Mouse (Mus musculus) layer of hippocampus, adult 8-10 months (tissue): ENCODE data around the gene Klhl12. TPM values are rescaled to one million over a fixed set of nuclear protein-coding genes. Genes with fewer than 3 reads are reported as not detected.
"Not testable (repeated sequence)": the region's sequence is repeated elsewhere in the genome, so short reads cannot be mapped to it uniquely, and the experiment has no call there.

ENCODE experiments used
- DNase-seq, 2 experiments: peaks; one replicate each; pipeline ENCODE4 v3.0.0; 2022; ENCODE audit warnings: low spot score in 2 of 2
- total RNA-seq, 4 experiments: library from RNA; stranded (reverse); gene quantifications; 2 replicates each; pipeline ENCODE4 v1.2.4; 2022

The Klhl12 gene
- total RNA-seq, 4 experiments from 2014 or later, result 37.8 to 46.1 (median 41.6) TPM

- no peak for DNase-seq
Measured at GRCm38 (mm10) chr1:134513876-134514590, 58.7 kb downstream of the Klhl12 start.

GRCm38 (mm10) chr1:134515891-134516290, 60.6 kb downstream of the Klhl12 start:
- no peak for DNase-seq

GRCm38 (mm10) chr1:134516491-134517198, 61.3 kb downstream of the Klhl12 start:
- no peak for DNase-seq

- DNase-seq, result not testable (repeated sequence)
Measured at GRCm38 (mm10) chr1:134517841-134518240, 62.5 kb downstream of the Klhl12 start.

- DNase-seq, result peak; percentile 77 to 85
Measured at GRCm38 (mm10) chr1:134518677-134519076, 63.3 kb downstream of the Klhl12 start.

GRCm38 (mm10) chr1:134519201-134519600, 63.9 kb downstream of the Klhl12 start:
- not testable (repeated sequence) for DNase-seq

- no peak for DNase-seq
Measured at GRCm38 (mm10) chr1:134520001-134520721, 64.8 kb downstream of the Klhl12 start.

GRCm38 (mm10) chr1:134521163-134521562, 65.8 kb downstream of the Klhl12 start:
- no peak for DNase-seq

- DNase-seq, result no peak
Measured at GRCm38 (mm10) chr1:134522325-134522724, 67.0 kb downstream of the Klhl12 start.

GRCm38 (mm10) chr1:134524424-134524823, 69.1 kb downstream of the Klhl12 start:
- DNase-seq, result no peak

- DNase-seq, result no peak
Measured at GRCm38 (mm10) chr1:134525015-134525414, 69.7 kb downstream of the Klhl12 start.

GRCm38 (mm10) chr1:134526752-134527151, 71.4 kb downstream of the Klhl12 start:
- no peak for DNase-seq

- peak; percentile 48 to 72 for DNase-seq
Measured at GRCm38 (mm10) chr1:134530618-134531017, 75.3 kb downstream of the Klhl12 start.

GRCm38 (mm10) chr1:134533710-134534109, 78.4 kb downstream of the Klhl12 start:
- DNase-seq, result not testable (repeated sequence)

- DNase-seq, result no peak
Measured at GRCm38 (mm10) chr1:134535054-134535453, 79.7 kb downstream of the Klhl12 start.

GRCm38 (mm10) chr1:134535513-134535912, 80.2 kb downstream of the Klhl12 start:
- DNase-seq, result no peak

- no peak for DNase-seq
Measured at GRCm38 (mm10) chr1:134540610-134541009, 85.3 kb downstream of the Klhl12 start.

Other genes starting within 250 kb of the Klhl12 start
- gene Adora1, start 220.1 kb upstream of the Klhl12 start, total RNA-seq, result 100 to 1,000 TPM; 190 to 216 (median 202) TPM
- not detected for gene Myog, start 165.5 kb upstream of the Klhl12 start, total RNA-seq
- gene Ppfia4, start 122.6 kb upstream of the Klhl12 start, total RNA-seq, result 10 to 100 TPM; 72.2 to 86.2 (median 77.3) TPM
- gene Tmem183a, start 93.6 kb upstream of the Klhl12 start, total RNA-seq, result 10 to 100 TPM; 59.9 to 70.0 (median 61.8) TPM
- gene 4933406M09Rik, start 69.6 kb upstream of the Klhl12 start, total RNA-seq, result not detected
- gene Cyb5r1, start 50.0 kb upstream of the Klhl12 start, total RNA-seq, result 10 to 100 TPM; 28.8 to 43.0 (median 35.5) TPM
- gene Adipor1, start 40.2 kb upstream of the Klhl12 start, total RNA-seq, result 10 to 100 TPM; 54.3 to 62.3 (median 58.9) TPM
- 10 to 100 TPM; 20.0 to 26.7 (median 21.8) TPM for gene Rabif, start 39.1 kb downstream of the Klhl12 start, total RNA-seq
- not detected for gene Mgat4e, start 94.2 kb downstream of the Klhl12 start, total RNA-seq
- 10 to 100 TPM; 66.4 to 81.0 (median 72.1) TPM for gene Kdm5b, start 104.6 kb downstream of the Klhl12 start, total RNA-seq
- 10 to 100 TPM; 31.6 to 35.4 (median 34.6) TPM for gene Syt2, start 191.1 kb downstream of the Klhl12 start, total RNA-seq